Mouse (Mus musculus): ENCODE measurements at regions not wholly inside any gene's neighbourhood (a gene's known extent, or its start where the extent isn't known, plus 50 kb on each side); places are given as distances from the start of the nearest gene placed in this dataset.

- TF ChIP-seq CTCF (IDR thresholded peaks at IDR 0.05; ENCODE audit: borderline replicate concordance, extremely low read depth, insufficient read depth, insufficient read length) (no peak), POLR2A (IDR thresholded peaks at IDR 0.05; ENCODE audit: borderline replicate concordance, extremely low read depth, insufficient read depth, insufficient read length, poor library complexity, severe bottlenecking) (no peak)
These were observed 352.5 kb upstream of the Zmiz1 start for GRCm38 (mm10) chr14:25106451-25106850.

Data from brain, embryonic 14.5 days (tissue).